Mouse (Mus musculus): ENCODE data around the gene Plppr2.

Plppr2 gene

DNA sequence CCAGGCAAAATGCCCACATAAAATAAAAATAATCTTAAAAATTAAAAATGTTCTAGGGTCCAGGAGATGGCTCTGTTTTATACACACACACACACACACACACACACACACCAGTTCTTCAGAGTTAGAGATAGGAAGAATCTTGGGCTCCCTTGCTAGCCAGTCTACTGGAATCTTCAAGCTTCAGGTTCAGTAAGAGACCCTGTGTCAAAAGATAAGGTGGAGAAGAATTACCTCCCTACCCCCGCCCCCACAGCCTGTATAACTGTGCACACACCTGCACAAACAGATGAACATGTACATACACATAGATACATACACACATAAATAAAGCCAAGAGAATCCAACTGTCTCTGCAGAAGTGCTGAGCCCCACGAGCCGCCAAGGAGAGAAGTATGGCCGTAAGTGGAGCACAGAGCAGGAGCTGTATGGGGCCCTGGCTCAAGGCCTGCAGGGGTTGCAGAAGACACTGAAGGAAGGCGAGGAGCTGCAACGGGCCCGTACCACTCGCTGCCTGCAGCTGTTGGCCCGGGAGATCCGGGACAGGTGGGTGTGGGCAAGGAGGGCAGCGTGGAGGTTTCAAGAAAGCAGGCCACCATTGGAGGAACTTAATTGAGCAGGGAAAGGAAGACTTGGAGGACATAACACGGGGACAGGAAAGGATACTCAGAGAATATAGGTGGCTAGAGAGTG is 4.2 kb upstream of the Plppr2 start:
- WGBS, result 62% methylated on average over 12 of the region's 12 CpGs

DNA sequence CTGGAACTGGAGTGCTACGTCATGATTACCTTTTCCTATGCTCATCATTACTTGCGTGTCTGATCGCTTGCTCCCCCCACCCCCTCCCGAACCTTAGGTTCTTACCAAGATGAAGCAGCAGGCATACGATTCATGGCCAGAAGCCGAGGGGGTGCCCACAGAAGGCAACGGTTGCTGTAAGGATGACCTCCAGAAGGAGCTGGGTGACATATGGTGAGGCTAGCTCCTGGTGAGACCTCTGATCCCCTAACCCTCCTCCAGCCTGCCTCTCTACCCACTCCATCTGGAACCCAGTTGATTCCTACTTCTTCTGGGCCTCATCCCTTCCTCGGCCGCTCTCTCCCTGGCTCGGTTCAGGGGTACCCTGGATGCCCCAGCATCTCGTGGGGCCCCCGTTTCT is 2.8 kb upstream of the Plppr2 start:
- WGBS, result 94% methylated on average over 12 of the region's 12 CpGs

DNA sequence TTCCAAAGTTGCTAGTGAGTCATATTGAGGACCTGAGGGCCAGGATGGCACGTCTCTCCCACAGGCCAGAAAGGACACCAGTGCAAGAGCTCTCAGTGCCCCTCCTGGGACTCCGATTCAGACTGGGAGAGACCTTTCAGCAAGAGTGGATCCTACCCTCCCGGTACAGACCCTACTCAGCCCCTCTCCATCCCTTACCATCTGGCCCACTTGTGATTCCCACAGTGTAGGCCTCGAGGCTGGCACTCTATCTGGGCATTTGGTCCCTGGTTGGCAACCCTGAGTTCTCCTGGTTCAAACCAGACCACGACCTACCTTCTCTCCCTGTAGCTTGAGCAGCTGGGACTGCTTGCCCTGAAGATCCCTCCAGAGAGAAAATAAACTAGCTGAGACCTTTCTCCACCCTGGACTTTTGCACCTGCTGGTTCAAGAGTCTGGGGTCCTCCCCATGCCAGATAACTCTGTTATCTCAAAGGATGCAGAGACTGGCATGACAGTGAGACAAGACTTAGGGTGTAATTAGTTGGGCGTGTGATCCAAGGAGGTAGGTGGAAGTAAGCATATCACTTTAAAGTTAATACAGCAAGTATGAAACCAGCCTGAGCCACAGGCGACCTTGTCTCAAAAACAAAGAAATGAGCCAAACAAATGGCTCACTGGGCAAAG is 1.2 kb upstream of the Plppr2 start:
- 86% methylated on average over 7 of the region's 7 CpGs for WGBS

DNA sequence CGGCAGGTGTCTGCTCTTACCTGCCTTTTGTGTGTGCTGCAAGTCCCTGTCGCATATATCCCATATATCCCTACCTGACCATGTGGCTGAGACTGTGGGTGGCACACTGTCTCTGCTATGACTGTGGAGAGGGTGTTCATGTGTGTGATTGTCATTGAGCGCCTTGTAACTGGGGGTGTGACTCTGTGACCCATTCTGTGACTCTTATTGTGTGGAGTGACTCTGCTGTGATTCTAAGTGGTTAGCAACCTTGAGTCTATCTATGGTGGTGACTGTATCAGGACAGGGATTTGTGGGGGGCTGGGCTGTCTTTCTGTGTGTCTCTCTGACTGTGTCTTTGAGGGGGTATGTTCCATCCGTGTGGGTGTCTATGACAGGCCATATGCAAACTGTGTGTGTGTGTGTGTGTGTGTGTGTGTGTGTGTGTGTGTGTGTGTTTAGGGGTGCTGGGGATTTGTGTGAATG is 910 bp downstream of the Plppr2 start:
- 46% methylated on average over 4 of the region's 4 CpGs for WGBS

DNA sequence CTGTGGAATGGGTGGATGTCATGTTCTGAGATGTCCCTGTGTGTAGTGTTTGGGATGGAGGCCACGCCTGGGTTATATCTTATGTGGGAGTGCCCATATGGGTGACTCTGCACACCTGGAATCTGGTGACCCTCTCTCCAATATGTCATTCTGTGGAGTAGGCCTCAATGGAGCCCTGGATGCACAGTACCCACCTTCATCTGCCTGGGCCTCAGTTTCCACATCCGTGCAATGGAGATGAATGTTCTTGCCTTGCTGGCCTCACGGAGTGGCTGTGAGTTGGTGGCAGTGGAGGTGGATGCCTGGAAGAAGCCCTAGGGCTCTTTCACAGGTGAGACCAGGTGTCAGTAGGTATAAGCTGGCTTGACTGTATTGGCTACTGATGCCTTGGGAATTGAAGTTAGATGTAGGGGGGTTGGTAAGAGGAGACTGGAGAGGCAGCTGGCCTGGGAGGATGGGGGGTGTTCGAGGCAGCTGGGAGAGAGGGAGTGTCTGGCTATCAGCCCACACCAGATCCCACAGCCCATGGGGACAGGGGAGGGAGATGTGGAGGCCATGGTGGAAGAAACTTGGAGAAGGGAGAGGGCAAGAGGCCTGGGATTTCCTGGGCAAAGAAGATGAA is 1.5 kb downstream of the Plppr2 start:
- 61% methylated on average over 4 of the region's 4 CpGs for WGBS

DNA sequence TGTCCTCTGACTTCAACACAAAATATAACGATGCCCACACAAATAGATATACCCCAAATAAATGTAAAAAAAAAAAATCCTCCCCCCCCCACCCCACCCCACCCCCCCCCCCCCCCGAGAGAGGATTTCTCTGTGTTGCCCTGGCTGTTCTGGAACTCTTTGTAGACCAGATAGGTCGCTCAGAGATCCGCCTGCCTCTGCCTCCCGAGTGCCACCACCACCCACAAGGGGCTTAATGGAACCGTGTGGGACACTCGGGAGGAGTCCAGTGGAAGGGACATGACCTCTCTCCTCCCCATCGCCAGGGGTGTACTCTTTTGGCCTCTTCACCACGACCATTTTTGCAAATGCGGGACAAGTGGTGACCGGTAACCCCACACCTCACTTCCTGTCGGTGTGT is 6.2 kb downstream of the Plppr2 start:
- WGBS, result 78% methylated on average over 12 of the region's 12 CpGs

DNA sequence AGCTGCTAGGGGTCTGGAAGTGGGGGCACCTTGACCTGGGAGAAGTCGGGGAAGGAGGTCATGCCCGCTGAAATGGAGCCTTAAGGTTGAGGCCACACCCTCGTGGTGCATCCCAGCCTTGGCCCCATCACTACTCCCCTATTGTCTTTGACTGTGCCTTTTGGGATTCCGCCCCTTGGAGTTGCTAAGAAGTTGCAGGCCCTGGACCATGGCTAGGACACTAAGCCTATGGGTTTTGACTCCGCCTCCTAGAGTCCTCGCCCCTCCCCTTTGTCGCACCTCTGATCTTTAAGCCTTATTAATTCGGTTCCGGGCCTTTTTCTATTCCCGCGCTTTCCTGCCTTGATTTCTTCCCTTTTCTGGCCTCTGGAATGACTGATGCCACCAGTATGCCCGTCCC is 6.8 kb downstream of the Plppr2 start:
- WGBS, result 62% methylated on average over 12 of the region's 12 CpGs

DNA sequence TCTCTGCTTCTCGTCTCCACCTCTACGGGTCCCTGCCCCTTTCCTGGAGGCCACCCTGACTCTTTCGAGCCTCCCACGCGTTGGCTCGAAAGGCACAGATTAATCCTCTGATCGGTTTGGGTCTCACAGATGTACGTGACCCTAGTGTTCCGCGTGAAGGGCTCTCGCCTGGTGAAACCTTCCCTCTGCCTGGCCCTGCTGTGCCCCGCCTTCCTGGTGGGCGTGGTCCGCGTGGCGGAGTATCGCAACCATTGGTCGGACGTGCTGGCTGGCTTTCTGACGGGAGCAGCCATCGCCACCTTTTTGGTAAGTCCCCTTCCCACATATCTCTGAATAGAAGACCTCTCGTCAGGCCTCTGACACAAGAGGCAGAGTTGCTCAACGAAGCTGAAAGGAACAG is 7.4 kb downstream of the Plppr2 start:
- WGBS, result 28% methylated on average over 23 of the region's 23 CpGs

DNA sequence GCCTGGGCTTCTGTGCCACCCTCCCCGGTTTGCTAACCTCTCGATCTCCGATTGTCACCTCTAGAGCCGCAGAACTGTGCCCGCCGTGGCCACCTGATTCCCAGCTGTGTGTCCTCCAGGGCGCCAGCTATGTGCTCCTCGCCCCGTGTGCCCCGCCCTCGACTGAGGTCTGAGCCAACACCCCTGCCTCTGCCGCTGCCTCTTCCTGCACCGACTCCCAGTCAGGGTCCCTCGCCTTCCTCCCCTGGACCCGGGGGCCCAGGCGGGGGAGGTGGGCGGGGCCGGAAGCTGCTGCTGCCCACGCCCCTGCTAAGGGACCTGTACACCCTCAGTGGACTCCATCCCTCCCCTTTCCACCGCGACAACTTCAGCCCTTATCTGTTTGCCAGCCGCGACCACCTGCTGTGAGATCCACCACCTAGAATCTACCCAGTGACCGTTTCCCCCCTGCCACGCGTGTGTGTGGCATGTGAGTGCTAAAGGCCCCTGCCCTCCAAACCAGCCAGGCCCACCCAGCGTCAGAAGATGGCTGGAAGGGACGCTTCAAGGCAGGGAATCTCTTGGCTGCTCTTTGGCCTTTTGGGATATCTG is 10.8 kb downstream of the Plppr2 start:
- 26% methylated on average over 28 of the region's 28 CpGs for WGBS

DNA sequence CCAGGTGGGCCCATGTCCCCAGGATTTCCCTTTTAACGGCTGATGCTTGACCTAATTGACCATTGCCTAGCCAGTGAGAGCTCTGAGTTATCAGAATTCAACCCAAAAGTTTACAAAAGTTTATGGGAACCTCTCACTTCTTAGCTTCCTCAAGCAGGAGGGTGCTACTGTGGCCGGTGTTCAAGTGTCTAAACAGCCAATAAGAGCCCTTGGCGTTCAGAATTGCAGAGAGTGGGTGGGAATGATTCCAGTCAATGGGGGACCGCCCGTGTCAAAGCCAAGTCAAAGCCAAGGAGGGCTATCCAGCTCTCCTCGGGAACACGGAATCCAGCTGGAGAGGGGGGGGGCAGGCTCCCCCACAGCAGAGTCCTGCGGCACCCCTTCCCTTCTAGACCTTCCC is 11.3 kb downstream of the Plppr2 start:
- 32% methylated on average over 8 of the region's 8 CpGs for WGBS

DNA sequence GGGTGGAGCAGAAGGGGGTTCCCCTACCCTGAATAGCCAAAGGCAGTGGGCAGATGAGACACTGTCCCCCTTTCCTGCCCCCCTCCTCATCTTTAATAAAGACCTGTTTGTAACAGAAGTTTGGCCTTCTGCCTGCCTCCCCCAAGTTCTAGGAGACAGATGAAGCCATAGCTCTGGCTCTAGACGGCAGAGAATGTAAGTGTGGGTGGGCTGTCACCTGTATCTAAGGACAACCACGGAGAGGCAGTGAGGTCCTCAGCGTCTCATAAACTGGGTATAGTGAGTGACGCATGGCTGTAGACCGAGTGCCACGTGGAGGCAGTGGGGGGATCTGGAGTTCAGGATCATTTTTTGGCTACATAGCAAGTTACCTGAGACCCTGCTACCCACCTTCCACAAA is 12.0 kb downstream of the Plppr2 start:
- 31% methylated on average over 6 of the region's 6 CpGs for WGBS

DNA sequence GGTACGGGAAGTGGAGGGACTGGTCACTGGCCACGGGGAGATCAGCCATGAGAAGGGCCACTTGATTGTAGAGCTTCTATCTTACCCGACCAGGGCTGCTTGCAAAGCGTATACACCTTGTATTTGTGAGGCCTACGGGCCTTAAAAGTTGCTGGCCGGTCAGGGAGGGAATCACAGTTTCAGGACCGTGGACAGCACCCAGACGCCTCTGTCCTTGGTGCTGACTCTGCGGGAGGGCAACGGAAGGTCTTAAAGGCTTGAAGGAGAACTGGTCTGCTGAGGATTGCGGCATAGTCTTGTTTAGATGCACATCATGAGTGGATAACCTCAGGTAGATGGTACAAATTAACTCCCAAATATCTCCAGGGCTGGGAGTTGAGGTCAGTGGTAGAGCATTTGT is 13.5 kb downstream of the Plppr2 start:
- 37% methylated on average over 11 of the region's 11 CpGs for WGBS

DNA sequence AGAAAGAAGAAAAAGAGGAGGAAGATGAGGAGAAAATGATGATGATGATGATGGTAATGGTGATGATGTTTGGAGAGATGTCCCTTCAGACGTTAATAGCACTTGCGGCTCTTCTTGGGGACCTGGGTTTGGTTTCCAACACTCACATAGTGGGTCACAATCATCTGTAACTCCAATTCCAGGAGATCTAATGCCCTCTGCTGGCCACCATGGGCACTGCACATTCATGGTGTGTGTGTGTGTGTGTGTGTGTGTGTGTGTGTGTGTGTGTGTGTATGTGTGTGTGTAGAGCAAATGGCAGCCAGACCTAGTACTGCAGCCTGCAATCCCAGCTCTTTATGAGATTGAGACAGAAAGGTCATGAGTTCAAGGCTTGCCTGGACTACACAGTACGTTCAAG is 15.1 kb downstream of the Plppr2 start:
- 79% methylated on average over 3 of the region's 3 CpGs for WGBS

DNA sequence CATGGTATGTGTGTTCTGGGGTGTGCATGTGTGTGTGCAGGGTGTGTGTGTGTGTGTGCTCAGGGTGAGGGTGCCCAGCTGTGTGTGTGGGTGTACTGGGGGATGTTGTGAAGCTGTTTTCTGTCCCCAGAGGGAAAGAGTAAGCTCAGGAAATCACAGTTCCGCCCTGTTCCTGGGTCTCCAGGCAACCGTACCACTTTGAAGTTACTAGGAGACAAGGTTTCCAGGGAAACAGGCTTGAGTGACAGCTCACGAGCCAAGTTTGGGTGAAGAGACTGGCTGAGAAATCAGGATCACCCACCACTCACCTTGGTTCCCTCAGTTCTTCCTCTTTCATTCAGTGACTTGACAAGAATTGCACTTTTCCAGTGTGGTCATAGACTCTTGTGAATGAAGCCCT is 16.8 kb downstream of the Plppr2 start:
- 2% methylated on average over 3 of the region's 3 CpGs for WGBS

DNA sequence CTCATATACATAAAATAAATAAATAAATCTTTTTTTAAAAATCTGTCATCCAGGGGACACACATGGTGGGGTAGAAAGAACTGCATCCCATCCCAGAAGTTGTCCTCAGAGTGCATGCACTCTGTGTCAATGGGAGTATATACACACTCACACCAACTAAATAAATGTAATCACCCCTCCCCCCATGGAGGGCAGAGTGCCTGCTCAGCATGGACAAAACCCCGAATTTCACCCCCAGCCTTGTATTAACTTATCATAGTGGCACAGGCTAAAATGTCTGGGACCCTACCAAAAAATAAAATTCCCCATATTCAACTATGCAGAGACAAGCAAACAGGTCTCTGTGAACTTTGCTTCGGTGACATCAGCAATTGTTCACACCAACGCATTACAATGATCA is 17.8 kb downstream of the Plppr2 start:
- WGBS, result 61% methylated on average over 3 of the region's 3 CpGs

DNA sequence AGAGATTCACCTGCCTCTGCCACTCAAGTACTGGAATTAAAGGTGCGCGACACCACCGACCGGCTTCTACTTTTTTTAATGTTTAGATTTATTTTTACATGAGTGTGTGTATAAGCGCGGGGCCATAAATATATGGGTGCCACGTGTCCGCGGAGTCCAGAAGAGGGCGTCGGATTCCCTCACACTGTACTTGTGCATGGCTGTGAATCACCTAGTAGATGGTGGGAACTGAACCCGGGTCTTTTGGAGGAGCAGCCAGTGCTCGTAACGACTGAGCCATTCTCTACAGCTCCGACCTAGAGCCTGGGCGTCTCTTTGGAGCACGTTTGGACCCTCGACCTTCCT is 18.4 kb downstream of the Plppr2 start:
- whole genome bisulfite sequencing, result 1% methylated on average over 18 of the region's 18 CpGs

DNA sequence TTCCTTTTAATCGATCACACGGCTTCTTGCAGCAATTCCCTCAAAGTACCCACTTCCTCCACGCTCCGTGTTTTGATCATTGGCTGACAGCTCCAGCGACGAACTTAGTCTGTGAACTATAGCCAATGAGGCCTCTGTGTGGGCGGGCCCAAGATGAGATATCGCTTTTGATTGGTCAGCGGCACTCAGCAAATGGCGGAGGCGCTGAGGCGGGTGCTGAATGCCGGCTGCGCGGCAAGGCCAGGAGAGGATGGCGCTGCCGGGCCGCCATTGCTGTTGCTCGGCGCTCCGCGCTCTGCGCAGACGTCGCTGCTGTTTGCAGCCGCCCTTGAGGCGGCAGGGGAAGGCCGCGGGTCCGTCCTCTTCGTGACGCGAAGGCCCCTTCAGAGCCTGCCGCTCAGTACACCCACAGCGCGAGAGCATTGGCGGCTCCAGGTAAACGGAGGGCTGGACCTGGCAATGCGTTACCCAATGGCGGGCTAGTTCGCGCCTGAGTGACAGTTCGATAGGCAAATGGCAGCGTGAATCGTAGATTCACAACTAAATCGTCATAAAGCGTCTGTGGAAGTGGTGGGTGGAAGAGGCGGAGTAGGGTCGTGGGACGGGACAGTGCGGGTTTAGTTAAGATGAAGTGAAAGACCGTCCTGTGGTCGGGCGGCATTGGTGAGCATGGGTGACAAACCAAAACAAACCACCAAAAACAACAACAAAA is 18.9 kb downstream of the Plppr2 start, which contains the start of gene Swsap1:
Swsap1 (plus strand) TSS at position 186 of the 712 bp plus-strand sequence.
- under 1% methylated on average over 54 of the region's 54 CpGs for WGBS

DNA sequence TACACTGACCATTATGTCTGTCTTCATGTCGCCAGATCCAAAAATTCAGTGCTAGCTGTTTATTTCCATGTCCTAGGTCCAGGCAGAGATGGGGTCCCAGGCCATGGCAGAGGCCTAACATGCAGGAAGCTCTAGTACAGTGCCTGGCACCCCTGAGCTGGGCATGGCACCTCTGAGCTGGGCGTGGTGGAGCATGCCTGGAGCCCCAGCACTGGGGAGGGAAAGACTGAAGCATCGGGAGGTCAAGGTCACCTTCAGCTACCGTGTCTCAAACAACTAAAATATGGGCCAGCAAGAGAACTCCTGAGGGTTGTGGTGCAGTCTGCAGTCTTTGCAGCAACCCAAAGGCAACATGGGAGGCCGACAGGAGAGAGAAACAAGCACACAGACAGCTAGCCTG is 21.5 kb downstream of the Plppr2 start:
- 91% methylated on average over 5 of the region's 5 CpGs for WGBS

DNA sequence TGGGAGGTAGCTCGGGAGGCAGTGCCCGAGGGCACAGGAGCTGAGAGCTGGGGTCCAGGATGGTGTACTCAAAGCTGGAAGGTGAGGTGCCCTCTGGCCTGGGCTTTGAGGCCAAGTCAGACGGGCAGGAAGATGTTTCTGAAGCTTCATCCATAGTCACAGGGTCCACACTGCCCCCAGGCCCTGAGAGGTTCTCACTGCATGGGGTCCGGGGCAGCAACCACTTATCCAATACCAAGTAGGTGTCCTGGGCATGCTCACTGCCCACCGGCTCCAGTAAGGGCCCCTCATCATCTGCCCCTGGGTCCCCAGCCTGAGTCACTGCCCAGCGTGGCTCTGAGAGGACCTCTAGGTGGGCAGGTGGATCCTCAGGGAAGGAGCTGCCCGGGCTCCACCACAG is 22.4 kb downstream of the Plppr2 start:
- WGBS, result 91% methylated on average over 7 of the region's 7 CpGs

DNA sequence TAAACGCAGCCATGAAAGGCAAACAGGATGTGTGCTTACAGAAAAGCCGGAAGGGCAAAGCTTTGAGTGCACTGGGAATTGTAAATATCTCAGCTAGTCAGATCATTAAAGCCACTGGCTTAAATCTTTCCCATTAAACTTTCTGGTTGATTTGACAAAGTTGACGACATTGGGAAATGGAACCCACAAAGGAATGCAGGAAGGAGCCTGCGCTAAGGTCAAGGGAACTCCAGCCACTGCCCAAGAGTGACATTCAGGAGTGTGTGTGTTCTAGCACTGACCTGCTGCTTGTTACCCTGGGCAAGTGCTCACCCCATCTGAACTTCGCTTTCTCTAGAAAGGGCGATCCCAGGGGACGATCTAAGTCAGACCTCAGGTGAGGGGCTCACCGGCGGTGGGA is 23.3 kb downstream of the Plppr2 start:
- 68% methylated on average over 9 of the region's 9 CpGs for WGBS

DNA sequence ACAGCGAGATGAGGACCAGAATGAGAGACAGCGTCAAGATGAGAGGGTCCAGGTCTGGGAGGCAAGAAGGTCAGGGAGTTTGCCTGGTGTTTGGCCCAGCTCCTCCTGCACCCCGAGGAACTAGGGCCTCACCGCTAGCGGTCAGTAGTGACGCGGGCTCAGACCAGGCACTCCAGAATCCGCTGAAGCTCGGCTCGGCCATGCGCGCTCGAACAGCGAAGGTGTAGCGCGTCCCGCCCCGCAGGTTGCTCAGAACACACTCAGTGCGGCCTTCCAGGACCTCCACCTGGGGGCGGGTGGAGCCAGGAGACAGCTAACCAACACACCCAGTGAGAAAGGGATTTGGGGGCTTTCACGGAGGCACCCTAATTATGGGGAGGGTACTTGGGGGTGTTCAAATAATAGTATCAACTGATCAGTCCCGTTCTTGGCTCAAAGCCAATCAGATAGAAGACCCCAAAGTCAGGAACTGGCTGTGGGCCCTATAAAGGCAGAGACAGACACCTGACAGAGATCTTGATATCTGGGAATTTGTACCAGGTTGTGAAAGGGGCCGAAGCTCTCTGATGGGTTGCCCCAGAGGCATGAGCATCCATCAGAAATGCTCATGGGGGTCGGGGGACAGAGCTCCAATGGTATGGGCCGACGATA is 23.9 kb downstream of the Plppr2 start:
- 43% methylated on average over 26 of the region's 26 CpGs for WGBS
